Mouse (Mus musculus): ENCODE measurements around the gene Cybrd1.

Gene Cybrd1

GRCm38 (mm10) chr2:71117797-71118708 lies at the start of gene Cybrd1:
Cybrd1 (plus strand) TSS chr2:71117923.
- peak; percentile 47 for DNase-seq

GRCm38 (mm10) chr2:71071601-71072000 lies 46.1 kb upstream of the Cybrd1 start:
- DNase-seq, result no peak

- DNase-seq, result no peak
Measured at GRCm38 (mm10) chr2:71073330-71073729, 44.4 kb upstream of the Cybrd1 start.

- no peak for DNase-seq
Measured at GRCm38 (mm10) chr2:71073828-71074227, 43.9 kb upstream of the Cybrd1 start.

GRCm38 (mm10) chr2:71082416-71082815 lies 35.3 kb upstream of the Cybrd1 start:
- DNase-seq, result no peak

- DNase-seq, result no peak
Measured at GRCm38 (mm10) chr2:71083454-71084193, 34.1 kb upstream of the Cybrd1 start.

- no peak for DNase-seq
Measured at GRCm38 (mm10) chr2:71089766-71090165, 28.0 kb upstream of the Cybrd1 start.

- peak; percentile 18 for DNase-seq
Measured at GRCm38 (mm10) chr2:71090660-71091445, 26.9 kb upstream of the Cybrd1 start.

- DNase-seq, result no peak
Measured at GRCm38 (mm10) chr2:71096170-71096569, 21.6 kb upstream of the Cybrd1 start.

- DNase-seq, result no peak
Measured at GRCm38 (mm10) chr2:71102621-71103291, 15.0 kb upstream of the Cybrd1 start.

GRCm38 (mm10) chr2:71103292-71103680 lies 14.4 kb upstream of the Cybrd1 start:
- no peak for DNase-seq

- no peak for DNase-seq
Measured at GRCm38 (mm10) chr2:71104696-71105095, 13.0 kb upstream of the Cybrd1 start.

- DNase-seq, result no peak
Measured at GRCm38 (mm10) chr2:71105469-71106215, 12.1 kb upstream of the Cybrd1 start.

- DNase-seq, result no peak
Measured at GRCm38 (mm10) chr2:71107225-71107624, 10.5 kb upstream of the Cybrd1 start.

GRCm38 (mm10) chr2:71108541-71108940 lies 9.2 kb upstream of the Cybrd1 start:
- DNase-seq, result no peak

- DNase-seq, result no peak
Measured at GRCm38 (mm10) chr2:71113489-71114171, 4.1 kb upstream of the Cybrd1 start.

GRCm38 (mm10) chr2:71116151-71116550 lies 1.6 kb upstream of the Cybrd1 start:
- DNase-seq, result no peak

- no peak for DNase-seq
Measured at GRCm38 (mm10) chr2:71120844-71121243, 3.1 kb downstream of the Cybrd1 start.

GRCm38 (mm10) chr2:71121406-71121805 lies 3.7 kb downstream of the Cybrd1 start:
- DNase-seq, result no peak

- DNase-seq, result peak; percentile 19
Measured at GRCm38 (mm10) chr2:71122268-71123029, 4.7 kb downstream of the Cybrd1 start.

Measured in retina, postnatal 1 day (tissue).